Mouse (Mus musculus) embryo, embryonic 9.5 days (tissue): Measurements from ENCODE around the gene Igf1r.

Experiments
- DNase-seq: peaks from one replicate; pipeline ENCODE4 v3.0.0-alpha.2; 2017; ENCODE audit errors: extremely low spot score

The Igf1r gene

GRCm38 (mm10) chr7:68009635-68010034 lies 57.0 kb downstream of the Igf1r start:
- DNase-seq, result no peak

- no peak for DNase-seq
Measured at GRCm38 (mm10) chr7:68010168-68010567, 57.5 kb downstream of the Igf1r start.

GRCm38 (mm10) chr7:68010802-68011201 lies 58.2 kb downstream of the Igf1r start:
- no peak for DNase-seq

GRCm38 (mm10) chr7:68011385-68012122 lies 58.9 kb downstream of the Igf1r start:
- DNase-seq, result no peak

- no peak for DNase-seq
Measured at GRCm38 (mm10) chr7:68012123-68012474, 59.5 kb downstream of the Igf1r start.

- no peak for DNase-seq
Measured at GRCm38 (mm10) chr7:68014495-68014894, 61.9 kb downstream of the Igf1r start.

- no peak for DNase-seq
Measured at GRCm38 (mm10) chr7:68015404-68015803, 62.8 kb downstream of the Igf1r start.

- no peak for DNase-seq
Measured at GRCm38 (mm10) chr7:68018038-68018437, 65.4 kb downstream of the Igf1r start.

- no peak for DNase-seq
Measured at GRCm38 (mm10) chr7:68020556-68020955, 67.9 kb downstream of the Igf1r start.

- no peak for DNase-seq
Measured at GRCm38 (mm10) chr7:68021741-68022140, 69.1 kb downstream of the Igf1r start.

- no peak for DNase-seq
Measured at GRCm38 (mm10) chr7:68022188-68022587, 69.6 kb downstream of the Igf1r start.

GRCm38 (mm10) chr7:68023882-68024281 lies 71.3 kb downstream of the Igf1r start:
- no peak for DNase-seq

GRCm38 (mm10) chr7:68024625-68025024 lies 72.0 kb downstream of the Igf1r start:
- no peak for DNase-seq

GRCm38 (mm10) chr7:68025396-68025795 lies 72.8 kb downstream of the Igf1r start:
- DNase-seq, result no peak

- DNase-seq, result no peak
Measured at GRCm38 (mm10) chr7:68026076-68026475, 73.4 kb downstream of the Igf1r start.

- DNase-seq, result no peak
Measured at GRCm38 (mm10) chr7:68028167-68028566, 75.5 kb downstream of the Igf1r start.

GRCm38 (mm10) chr7:68030846-68031245 lies 78.2 kb downstream of the Igf1r start:
- no peak for DNase-seq

GRCm38 (mm10) chr7:68036527-68036926 lies 83.9 kb downstream of the Igf1r start:
- no peak for DNase-seq

GRCm38 (mm10) chr7:68038846-68039245 lies 86.2 kb downstream of the Igf1r start:
- DNase-seq, result no peak

- no peak for DNase-seq
Measured at GRCm38 (mm10) chr7:68039550-68039949, 86.9 kb downstream of the Igf1r start.

GRCm38 (mm10) chr7:68044621-68045020 lies 92.0 kb downstream of the Igf1r start:
- no peak for DNase-seq

- DNase-seq, result no peak
Measured at GRCm38 (mm10) chr7:68047152-68047551, 94.5 kb downstream of the Igf1r start.

- DNase-seq, result no peak
Measured at GRCm38 (mm10) chr7:68048532-68048931, 95.9 kb downstream of the Igf1r start.

GRCm38 (mm10) chr7:68049048-68049447 lies 96.4 kb downstream of the Igf1r start:
- no peak for DNase-seq
